Mouse (Mus musculus): Measurements from ENCODE around the gene Rgs3.

Gene Rgs3

GRCm38 (mm10) chr4:62727541-62728303 is 168.1 kb downstream of the Rgs3 start:
- DNase-seq (ENCODE audit: low spot score): no peak

DNA sequence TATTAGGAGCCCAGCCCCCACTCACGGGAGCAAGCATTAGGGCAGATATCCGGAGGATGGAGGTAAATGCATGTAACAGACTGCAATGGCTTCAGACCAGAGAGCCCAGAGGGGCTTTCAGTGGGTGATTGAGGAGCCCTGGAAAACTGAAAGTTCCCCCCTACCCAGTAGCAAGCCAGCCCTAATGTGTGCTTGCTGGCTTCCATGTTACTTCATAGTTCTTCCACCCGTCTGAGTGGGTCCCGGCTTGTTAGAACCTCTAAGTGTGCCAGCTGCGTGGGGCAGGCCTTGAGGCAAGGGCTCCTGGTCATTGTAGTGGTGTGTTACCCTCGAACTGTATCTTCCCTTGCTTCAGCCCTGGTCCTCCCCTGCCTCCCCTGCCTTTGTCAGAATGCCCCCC is 168.8 kb downstream of the Rgs3 start:
- DNase-seq (ENCODE audit: low spot score): no peak

DNA sequence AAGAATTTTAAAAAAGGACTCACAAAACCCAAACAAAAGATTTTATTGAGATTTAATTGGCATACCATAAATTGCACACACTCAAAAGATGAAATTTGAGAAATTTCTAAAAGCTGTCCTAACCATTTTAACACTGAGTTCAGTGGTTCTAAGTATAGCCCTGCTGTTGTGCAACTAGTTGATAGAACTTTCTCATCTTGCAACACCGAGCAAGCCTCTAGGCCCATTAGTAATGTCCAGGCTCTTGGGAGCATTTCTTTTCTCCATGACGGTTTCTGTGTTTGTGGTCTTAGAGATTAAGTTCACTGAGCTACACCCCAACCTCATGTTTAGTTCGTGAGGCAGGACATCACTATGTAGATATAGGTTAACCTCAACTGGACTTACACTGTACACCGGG is 169.5 kb downstream of the Rgs3 start:
- DNase-seq (ENCODE audit: low spot score): no peak

DNA sequence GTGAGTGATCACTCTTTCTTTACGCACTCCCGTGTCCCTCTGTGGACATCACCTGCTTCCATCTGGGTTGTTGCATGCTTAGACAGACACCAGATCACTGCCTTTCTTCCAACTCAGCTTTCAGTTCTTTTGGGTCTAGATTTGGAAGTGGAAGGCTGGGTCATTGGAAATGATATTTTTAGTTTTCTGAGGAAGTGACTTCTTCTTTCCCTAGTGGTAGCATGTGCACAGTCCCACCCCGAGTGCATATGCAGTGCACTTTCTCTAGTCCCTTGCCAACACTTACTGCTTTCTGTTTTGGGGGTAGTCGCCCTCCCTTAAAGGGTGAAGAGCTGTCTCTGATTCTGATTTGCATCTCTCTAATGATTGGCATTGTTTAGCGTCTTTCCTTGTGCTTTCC is 170.3 kb downstream of the Rgs3 start:
- DNase-seq (ENCODE audit: low spot score): no peak

DNA sequence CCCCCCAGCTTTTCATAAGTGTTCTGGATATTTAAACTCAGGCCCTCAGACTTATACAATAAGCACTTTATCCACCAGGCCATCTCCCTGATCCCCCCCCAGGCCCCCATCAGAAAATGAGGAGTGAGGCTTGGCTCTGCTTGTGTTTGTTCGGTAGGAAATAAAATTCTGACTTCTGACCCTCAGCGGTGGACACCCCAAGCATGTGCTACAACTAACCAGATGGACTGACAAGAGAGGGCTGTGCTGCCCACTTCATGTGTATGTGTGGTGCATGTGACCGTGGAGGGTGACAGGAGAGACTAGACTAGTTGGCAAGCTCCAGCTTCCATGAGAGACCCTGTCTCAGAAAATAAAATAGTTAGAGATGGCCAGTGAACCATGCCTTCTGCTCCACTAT is 171.2 kb downstream of the Rgs3 start:
- no peak for DNase-seq (ENCODE audit: low spot score)

- no peak for DNase-seq (ENCODE audit: low spot score)
These were observed 171.9 kb downstream of the Rgs3 start for GRCm38 (mm10) chr4:62731531-62732063.

- DNase-seq (ENCODE audit: low spot score): no peak
These were observed 172.4 kb downstream of the Rgs3 start for GRCm38 (mm10) chr4:62732096-62732495.

DNA sequence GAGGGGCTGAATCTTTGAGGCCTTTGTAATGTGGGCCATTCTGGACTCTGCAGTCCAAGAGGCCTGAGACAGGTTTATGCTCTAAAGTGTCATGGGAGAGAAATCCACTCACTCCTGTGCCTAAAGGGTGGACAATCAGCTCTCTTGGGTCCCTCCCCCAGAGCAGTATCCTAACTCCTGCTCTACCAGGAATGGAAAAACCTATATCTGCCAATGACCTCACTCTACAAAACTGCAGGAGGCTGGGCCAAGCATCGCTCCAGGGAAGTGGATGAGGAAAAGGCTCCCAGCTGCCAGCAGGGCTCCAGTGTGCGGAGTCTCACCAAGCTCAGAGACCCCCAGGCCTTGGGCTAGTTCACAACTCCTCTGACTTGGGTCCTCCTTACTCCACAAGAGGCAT is 173.2 kb downstream of the Rgs3 start:
- DNase-seq (ENCODE audit: low spot score): no peak

GRCm38 (mm10) chr4:62733938-62734337 is 174.3 kb downstream of the Rgs3 start:
- no peak for DNase-seq (ENCODE audit: low spot score)

- no peak for DNase-seq (ENCODE audit: low spot score)
These were observed 175.6 kb downstream of the Rgs3 start for GRCm38 (mm10) chr4:62735291-62735690.

DNA sequence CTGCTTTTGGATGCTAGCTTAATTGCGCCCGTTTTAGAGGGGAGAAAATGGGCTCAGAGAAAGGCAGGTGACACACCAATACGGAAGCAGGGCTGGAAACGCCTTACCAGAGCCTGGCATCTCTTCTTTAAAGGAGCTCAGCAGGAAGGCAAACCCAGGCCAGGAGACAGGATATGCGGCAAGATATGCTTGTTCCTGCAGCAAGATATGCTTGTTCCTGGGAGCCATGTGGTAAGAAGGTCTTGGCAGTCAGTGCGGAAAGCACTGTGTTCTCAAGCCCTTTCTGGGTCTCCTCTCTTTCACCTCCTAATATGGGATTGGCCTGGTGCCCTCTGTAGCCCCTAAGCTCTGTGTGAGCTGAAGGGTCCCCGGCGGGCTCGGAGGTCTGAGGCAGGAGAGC is 176.2 kb downstream of the Rgs3 start:
- no peak for DNase-seq (ENCODE audit: low spot score)

GRCm38 (mm10) chr4:62736421-62736820 is 176.8 kb downstream of the Rgs3 start:
- DNase-seq (ENCODE audit: low spot score): no peak

DNA sequence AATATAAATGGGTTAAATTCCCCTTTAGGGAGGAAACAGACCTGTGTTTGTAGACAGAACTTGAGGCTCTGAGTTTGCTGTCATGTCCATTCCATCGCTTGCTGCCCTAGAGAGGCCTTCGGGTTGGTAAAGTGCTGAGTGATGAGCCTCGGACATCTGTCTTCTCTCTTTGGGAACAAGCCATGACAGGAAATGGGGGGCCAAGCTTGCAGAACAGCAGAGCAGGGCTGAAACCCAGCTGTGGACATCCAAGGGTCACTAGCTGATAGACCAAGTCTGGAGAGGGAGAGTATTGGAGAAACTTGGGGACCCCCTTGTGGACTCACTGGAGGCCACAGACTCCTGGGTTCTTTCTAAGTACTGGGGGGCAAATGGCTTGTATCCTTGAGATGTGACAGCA is 177.3 kb downstream of the Rgs3 start:
- no peak for DNase-seq (ENCODE audit: low spot score)

DNA sequence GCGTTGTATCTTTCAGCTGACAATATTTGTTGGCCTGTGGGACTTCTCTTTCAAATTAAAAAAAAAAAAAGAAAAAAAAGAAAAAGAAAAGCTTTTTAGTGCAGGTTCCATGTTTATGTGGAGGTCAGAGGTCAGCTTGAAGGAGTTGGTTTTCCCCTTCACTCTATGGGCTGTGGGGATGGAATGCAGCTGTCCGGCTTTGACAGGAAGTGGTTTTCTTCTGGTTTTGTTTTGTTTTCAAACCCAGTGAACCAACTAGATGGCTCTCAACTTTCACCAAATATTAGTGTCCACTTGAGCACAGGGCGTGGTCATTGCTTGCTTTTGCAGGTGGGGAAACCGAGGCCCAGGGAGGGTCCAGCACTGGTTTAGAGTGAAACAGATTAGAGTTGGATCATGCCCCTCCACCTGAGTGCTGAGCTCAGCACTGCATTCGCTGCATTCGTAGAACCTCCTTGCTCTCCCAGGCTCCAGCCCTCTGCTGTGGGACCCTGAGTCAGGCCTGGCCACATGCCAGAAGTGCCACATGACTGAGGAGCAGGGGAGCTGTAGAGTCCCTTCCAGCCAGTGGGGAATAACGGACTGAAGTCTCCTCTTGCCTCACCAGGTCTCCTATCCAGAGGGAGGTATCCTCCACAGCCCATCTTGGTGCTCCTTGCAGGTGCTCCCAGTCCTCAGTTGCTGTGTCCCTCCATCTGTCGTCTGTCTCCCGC is 178.5 kb downstream of the Rgs3 start:
- DNase-seq (ENCODE audit: low spot score): no peak

DNA sequence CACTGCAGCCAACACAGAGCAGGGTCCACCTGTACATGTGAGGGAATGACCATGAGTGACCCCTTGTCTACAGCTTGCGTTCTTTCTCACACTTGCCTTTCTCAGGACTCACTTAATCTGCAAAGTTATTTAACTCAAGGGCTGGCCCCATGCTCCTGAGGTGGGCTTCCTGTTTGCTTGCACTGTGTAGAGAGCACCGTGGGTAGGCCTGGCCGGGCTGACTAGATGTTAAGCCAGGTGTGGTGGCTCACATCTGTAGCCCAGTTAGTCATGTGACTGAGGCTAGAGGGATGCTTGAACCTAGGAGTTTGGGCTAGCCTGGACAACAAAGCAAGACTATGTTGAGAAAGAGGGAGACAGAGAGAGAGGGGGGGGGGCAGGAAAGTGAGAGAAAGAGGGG is 179.3 kb downstream of the Rgs3 start:
- no peak for DNase-seq (ENCODE audit: low spot score)

DNA sequence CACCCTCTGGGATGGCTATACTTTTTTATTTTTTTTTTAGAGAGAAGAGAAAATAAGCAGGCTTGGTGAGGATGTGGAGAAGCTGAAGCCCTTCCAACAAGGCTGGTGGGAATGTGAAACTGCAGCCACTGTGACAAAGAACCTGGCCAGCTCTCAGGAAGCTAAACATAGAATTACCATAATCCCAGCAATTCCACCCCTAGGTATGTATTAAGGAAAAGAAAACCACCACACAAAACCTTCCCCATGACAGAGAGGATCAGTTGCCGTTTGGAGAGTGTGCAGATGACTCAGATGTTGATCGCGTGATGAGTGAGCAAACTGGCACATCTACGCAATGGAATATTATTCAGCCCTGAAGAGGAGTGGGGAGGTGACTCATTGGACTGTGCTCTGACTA is 179.9 kb downstream of the Rgs3 start:
- DNase-seq (ENCODE audit: low spot score): no peak

GRCm38 (mm10) chr4:62740282-62741054 is 180.8 kb downstream of the Rgs3 start:
- no peak for DNase-seq (ENCODE audit: low spot score)

DNA sequence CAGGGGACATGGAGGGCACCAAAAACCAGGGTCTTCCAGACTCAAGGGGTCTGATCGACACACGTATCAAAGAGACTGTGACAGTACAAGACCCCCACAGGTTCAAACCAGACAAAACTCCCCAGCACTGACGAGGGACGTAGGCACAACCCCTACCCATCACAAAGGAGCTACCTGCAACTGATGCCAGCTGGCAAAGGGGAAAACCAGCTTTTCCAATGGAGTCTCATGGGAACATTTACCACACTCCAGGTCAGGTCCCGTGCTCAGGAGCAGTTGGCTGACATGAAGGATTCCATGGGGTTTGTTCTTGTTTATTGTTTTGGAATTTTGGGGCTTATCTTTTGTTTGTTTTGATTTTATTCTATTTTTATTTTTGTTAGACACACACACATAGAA is 181.4 kb downstream of the Rgs3 start:
- no peak for DNase-seq (ENCODE audit: low spot score)

GRCm38 (mm10) chr4:62741601-62742000 is 182.0 kb downstream of the Rgs3 start:
- DNase-seq (ENCODE audit: low spot score): peak; percentile 58

DNA sequence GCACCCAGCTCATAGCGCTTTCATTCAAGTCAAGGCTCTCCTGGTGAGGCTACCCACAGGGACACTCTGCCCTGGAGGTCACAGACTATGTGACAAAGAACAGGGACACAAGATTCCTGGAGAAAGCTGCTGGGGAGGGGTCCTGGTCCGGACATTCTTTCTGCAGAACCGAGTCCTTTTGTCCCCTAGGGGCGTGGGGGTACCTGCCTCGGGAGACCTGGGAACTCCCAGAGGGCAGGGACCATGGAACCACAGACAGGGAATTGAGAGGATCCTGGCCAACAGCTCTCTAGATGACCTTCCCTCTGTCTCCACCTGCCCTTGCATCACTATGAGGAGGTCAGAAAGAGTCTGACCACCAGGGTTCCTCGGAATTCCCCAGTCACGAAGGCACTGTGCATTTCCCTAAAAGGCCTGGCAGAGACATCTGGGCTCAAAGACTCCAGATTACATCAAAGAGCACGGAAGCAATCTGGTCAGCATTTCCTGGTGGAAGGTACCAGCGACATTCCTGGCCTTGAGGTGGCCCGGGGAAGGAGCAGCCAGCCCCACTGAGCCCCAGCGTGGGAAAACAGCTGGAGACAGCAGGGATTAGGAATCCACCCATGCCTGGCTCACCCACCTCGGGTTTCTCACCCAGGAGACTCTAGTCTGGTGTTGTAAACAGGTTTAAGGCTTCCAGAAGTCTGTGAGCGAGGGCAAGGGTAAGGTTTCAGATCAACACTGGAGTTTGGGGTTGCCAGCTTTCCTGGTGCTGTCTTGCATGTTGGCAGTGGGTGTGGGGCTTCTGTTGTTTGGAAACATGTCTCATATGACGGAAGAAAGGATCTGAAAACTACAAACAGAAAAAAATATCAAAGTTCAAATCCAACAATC is 183.5 kb downstream of the Rgs3 start:
- DNase-seq (ENCODE audit: low spot score): no peak

GRCm38 (mm10) chr4:62744534-62744956 is 184.9 kb downstream of the Rgs3 start:
- no peak for DNase-seq (ENCODE audit: low spot score)
